Mouse (Mus musculus): ENCODE data around the gene Smpdl3a.

Smpdl3a gene

DNA sequence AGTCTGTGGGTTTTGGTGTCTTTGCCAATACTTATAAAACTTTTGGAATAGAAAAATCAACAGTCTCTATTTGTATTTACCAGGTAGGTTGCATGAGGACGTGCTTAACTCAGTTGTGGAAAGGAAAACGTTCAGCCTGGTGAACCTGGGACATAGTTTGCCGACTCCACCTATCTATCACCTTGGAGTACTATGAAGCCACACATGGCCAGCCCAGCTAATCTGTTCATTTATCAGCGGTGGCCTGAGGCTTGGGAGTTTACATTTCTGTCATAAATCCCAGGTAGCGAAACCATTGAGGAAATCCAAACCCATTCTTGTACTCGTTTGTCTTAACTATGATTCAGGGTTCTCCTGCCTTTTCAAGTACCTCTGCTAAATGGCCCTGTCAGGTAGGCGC is at the start of gene Smpdl3a:
TSS of gene Smpdl3a (plus strand) at position 318 of the 400 bp plus-strand sequence.
- no peak for DNase-seq (ENCODE audit: low read depth, low spot score)

- DNase-seq (ENCODE audit: low read depth, low spot score) = no peak
Observed at GRCm38 (mm10) chr10:57745452-57745851, 48.7 kb upstream of the Smpdl3a start.

GRCm38 (mm10) chr10:57747127-57747526 is 47.0 kb upstream of the Smpdl3a start:
- DNase-seq (ENCODE audit: low read depth, low spot score) = no peak

- no peak for DNase-seq (ENCODE audit: low read depth, low spot score)
Observed at GRCm38 (mm10) chr10:57753343-57753742, 40.8 kb upstream of the Smpdl3a start.

DNA sequence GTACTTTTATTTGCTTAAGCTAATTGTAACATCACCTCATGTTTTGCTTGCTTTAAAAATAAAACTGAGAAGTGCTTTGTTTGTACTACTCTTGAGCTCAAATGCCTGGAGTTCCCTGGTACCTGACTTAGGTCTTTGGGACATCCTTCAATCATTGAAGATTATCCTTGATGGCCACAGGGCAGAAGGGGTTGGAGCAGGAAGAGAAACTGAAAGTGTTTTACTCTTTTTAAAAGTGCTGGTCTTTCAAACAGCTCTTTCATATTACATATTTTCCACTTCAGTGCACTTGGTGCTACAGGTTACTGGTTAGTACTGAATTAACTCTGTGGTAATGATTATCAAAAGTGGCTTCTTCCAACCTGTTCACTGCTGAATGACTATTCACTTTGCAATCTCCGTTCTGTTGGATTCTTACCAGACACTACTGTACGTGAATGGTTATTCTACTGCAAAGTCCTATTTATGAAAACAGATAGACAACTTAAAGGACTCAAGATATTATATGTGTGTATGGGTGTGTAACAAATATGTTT is 38.9 kb upstream of the Smpdl3a start:
- no peak for DNase-seq (ENCODE audit: low read depth, low spot score)

- DNase-seq (ENCODE audit: low read depth, low spot score) = no peak
Observed at GRCm38 (mm10) chr10:57758999-57759398, 35.1 kb upstream of the Smpdl3a start.

DNA sequence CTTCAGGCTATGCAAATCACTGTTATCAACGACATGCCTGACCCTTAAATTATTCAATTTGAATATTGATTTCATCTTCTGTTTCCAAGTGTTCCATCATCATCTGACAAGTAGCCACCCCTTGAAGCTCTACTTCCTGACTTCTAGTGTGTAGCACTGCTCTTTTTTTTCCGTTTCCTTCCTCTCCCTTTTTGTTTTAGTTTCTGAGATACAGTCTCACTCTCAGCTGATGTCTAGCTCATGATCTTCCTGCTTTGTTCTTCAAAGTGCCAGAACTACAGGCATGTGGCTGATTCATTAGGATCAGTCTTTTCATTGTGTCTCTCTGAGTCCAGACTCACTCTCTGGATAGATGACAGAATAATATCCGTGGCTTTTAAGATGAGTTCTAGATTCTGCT is 33.4 kb upstream of the Smpdl3a start:
- DNase-seq (ENCODE audit: low read depth, low spot score) = no peak

- peak; percentile 9 for DNase-seq (ENCODE audit: low read depth, low spot score)
Observed at GRCm38 (mm10) chr10:57763044-57763443, 31.1 kb upstream of the Smpdl3a start.

- no peak for DNase-seq (ENCODE audit: low read depth, low spot score)
Observed at GRCm38 (mm10) chr10:57783289-57784130, 10.6 kb upstream of the Smpdl3a start.

DNA sequence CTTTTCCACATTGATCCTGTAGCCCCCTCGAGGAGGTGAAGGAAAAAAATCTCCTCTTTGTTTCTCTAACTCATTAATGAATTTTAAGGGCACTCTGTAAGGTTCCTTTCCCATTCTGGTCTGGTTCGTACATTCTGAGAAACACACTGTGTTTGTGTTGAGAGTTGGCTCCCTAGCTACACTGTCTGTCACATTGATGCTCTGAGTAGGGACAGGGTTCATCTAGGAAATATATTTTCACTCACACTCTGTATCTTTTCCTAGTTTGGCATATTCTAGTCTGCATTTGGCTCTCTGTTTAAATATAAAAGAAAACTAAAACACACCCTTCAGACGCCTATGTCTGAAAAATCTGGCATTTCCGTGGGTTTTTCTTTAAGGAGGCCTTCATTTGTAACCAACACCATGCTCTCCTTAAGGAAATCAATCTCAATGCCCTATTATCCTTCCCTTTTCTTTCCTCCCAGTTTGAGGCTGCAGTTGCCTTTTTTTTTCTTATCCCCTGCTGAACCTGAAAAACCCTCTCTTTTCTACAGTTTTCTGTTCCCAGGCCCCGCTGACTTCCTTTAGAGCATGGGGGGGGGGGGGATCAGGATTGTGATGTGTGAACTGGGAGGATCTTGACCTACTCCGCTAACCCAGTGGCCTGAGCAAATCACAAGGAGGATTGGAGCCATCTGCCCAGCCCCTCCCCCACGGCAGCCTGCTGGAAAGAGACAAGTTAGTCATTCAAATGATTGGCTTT is 9.8 kb upstream of the Smpdl3a start:
- DNase-seq (ENCODE audit: low read depth, low spot score) = peak; percentile 32

DNA sequence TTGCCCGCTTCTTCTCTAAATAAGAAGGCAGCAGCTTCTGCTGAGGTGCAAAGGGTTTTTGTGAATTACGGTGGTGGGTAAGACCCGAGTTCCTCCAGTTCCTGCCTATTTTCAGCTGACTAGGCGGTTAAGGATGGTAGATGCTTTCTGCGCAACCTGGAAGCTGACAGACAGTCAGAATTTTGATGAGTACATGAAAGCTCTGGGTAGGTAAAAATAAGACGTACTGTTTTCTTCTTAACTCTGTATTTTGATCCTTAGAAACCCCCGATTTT is 9.3 kb upstream of the Smpdl3a start, which contains the start of gene Fabp7:
TSS of gene Fabp7 (plus strand) at position 6 of the 275 bp plus-strand sequence.
- DNase-seq (ENCODE audit: low read depth, low spot score) = no peak

- DNase-seq (ENCODE audit: low read depth, low spot score) = no peak
Observed at GRCm38 (mm10) chr10:57785552-57785951, 8.6 kb upstream of the Smpdl3a start.

- no peak for DNase-seq (ENCODE audit: low read depth, low spot score)
Observed at GRCm38 (mm10) chr10:57792957-57793356, 1.2 kb upstream of the Smpdl3a start.

DNA sequence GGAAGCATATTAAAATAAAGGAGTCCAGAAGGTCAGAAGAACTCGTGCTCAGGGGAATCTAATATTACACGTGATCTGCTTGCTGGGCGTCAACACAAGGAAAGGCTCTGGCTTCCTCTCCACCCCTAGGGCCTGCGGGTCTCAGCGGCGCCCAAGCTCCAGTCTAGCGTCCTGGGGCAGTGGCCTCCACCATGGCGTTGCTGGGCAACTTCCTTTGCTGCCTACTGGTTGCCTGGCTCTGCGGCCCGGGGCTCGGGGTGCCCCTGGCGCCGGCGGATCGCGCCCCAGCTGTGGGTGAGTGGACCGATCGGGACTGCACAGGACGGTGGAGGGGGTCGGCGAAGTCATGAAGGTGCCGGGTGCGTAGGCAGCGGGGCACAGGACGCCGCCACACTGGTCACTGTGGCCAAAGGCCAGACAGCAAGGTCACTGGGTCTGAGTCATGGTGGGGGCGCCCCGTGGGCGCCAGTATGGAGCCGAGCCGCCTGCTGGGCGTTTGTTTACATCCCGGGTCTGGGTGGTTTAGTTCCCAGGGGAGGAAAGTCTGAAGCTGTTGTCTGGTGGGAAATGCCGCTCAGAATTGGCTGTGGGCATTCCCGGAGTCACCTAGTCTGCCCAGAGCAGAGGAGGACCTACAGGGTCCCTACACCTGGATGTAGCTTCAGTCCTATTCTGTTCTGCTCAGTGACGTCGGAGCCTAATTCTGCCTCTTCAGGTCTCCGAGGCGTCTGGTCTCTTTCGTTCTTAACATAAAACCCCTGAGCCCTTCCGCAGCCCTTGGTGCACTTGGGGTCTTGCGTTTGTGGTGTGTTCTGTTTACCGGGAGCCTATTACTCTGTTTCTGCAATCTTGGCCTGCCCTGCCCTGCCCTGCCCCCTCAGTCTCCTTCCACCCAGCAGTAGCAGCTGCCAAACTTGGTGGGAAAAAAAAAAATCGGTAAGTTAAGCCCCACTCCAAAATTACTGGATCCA is 641 bp downstream of the Smpdl3a start:
- peak; percentile 39 for DNase-seq (ENCODE audit: low read depth, low spot score)

GRCm38 (mm10) chr10:57795542-57795941 is 1.4 kb downstream of the Smpdl3a start:
- DNase-seq (ENCODE audit: low read depth, low spot score) = no peak

GRCm38 (mm10) chr10:57796057-57796456 is 1.9 kb downstream of the Smpdl3a start:
- DNase-seq (ENCODE audit: low read depth, low spot score) = peak; percentile 23

DNA sequence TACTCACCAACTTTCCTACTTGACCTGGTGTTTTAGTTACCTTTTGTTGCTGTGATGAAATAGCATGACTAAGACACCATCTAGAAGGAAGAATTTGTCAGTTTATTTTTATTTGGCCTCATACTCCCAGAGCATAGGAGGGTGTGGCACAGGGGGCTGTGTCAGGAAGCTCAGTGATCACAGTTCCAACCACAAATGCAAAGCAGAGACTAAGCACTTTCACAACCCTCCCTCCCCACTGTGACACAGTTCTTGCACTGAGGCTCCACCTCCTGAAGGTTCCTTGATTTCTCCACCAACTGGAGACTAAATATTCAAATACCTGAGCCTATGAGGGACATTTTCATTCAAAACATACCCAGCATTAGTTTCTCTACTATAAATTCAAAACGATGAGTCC is 5.4 kb downstream of the Smpdl3a start:
- no peak for DNase-seq (ENCODE audit: low read depth, low spot score)

DNA sequence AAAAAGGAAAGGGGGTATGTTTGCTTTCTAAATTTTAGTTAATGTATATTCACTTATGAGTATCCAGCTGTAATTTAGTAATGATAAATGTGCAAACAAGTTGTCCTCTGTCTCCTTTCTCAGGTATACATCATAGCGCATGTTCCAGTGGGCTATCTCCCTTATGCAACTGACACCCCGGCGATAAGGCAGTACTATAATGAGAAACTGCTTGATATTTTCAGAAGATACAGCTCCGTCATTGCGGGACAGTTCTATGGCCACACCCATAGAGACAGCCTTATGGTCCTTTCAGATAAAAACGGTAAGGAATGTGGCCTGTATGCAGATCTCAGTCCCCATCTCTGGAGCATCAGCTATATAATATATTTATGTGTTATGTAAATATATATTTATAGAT is 13.6 kb downstream of the Smpdl3a start:
- no peak for DNase-seq (ENCODE audit: low read depth, low spot score)

DNA sequence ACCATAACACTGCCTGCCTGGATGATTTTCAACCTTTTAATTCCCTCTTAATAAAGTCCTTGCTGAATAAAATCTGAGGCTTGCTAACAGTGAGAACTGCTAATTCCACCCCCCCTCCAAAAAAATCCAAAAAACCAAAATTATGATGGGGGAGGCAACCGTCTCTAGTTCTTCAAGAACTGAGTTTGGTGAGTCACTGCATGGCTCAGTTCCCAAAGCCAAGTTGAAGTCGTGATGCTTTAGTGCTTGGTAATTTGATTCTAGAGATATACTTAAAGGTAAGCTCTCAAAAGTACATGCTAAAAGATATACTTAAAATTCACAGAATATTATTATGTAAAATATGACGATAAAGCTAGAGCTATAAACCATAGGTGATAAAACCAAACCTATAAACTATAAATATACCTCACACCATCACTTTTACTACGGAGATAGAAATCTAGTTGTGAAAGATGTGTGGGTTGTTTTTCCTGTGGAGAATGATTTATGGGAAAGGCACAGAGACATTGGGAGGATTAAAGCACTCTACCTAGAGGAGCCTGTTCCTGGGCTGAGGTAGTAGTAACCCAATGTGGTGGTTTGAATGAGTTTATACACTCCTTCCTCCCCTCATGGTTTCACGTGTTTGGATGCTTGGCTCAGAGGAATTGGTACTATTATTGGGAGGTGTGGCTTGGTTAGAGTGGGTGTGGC is 18.2 kb downstream of the Smpdl3a start:
- no peak for DNase-seq (ENCODE audit: low read depth, low spot score)

- DNase-seq (ENCODE audit: low read depth, low spot score) = no peak
Observed at GRCm38 (mm10) chr10:57814295-57814694, 20.2 kb downstream of the Smpdl3a start.

DNA sequence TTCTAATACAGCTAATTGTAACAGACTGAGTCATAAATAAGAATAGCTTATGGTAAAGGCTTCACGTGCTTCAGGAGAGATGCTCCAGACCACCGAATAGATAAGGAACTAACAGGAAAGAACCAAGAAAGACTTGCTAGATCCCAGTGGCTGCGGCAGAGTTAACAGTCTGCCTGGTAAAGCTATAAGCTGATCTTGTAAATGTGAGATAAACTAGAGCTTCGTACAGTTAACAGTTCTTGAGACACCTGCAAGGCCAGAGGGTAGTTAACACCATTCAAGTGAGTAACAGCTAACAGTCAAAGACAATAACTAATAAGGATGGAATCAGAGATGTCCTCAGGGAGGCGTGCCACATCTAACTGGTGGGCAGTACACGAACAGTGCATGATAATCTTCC is 21.7 kb downstream of the Smpdl3a start:
- DNase-seq (ENCODE audit: low read depth, low spot score) = no peak
